Mouse (Mus musculus) limb, embryonic 11.5 days (tissue): ENCODE measurements around the gene Zbtb32. TPM values are rescaled to one million over a fixed set of nuclear protein-coding genes. Genes with fewer than 3 reads are reported as not detected.

ENCODE experiments used
- ATAC-seq: fragments of 200-750 bp; cut with Nextera tagmentation; 2 replicates; pipeline ENCODE4 v1.8.0; 2017; ENCODE audit warnings: low read depth; ENCODE audit not compliant: insufficient number of reproducible peaks, low FRiP score, low TSS enrichment
- DNase-seq: peaks from one replicate; pipeline ENCODE4 v3.0.0-alpha.2; 2015; ENCODE audit warnings: low spot score
- H3K27ac ChIP-seq: fragments of 300-500 bp; sonication (generic); replicated peaks from 2 replicates; pipeline ENCODE4 v1.5.1; 2014; ENCODE audit warnings: low read depth, mild to moderate bottlenecking, low read length
- H3K27me3 ChIP-seq: fragments of 300-500 bp; sonication (generic); 2 replicates; pipeline ENCODE4 v1.6.1; 2014; ENCODE audit warnings: mild to moderate bottlenecking, low read length, mixed read lengths; ENCODE audit not compliant: control insufficient read depth, insufficient read depth
- H3K36me3 ChIP-seq: fragments of 300-500 bp; sonication (generic); 2 replicates; pipeline ENCODE4 v1.6.1; 2014; ENCODE audit warnings: mild to moderate bottlenecking, low read length, moderate library complexity, mixed read lengths; ENCODE audit not compliant: control insufficient read depth, insufficient read depth
- H3K4me1 ChIP-seq: fragments of 300-500 bp; sonication (generic); 2 replicates; pipeline ENCODE4 v1.6.1; 2014; ENCODE audit warnings: low read length, mixed read lengths; ENCODE audit not compliant: control insufficient read depth, insufficient read depth
- H3K4me2 ChIP-seq: fragments of 300-500 bp; sonication (generic); 2 replicates; pipeline ENCODE4 v1.6.1; 2014; ENCODE audit warnings: low read depth, mild to moderate bottlenecking, moderate library complexity; ENCODE audit not compliant: severe bottlenecking
- H3K4me3 ChIP-seq: fragments of 300-500 bp; sonication (generic); 2 replicates; pipeline ENCODE4 v1.5.1; 2014; ENCODE audit warnings: low read depth, low read length
- H3K9ac ChIP-seq: fragments of 300-500 bp; sonication (generic); 2 replicates; pipeline ENCODE4 v1.6.1; 2014; ENCODE audit warnings: mild to moderate bottlenecking, low read length
- H3K9me3 ChIP-seq: fragments of 300-500 bp; sonication (generic); 2 replicates; pipeline ENCODE4 v1.6.1; 2016; ENCODE audit warnings: low read length; ENCODE audit not compliant: control insufficient read depth
- WGBS: fragments of 180-500 bp; shearing (Covaris S2); extraction: QIAGEN DNeasy Blood & Tissue Kit; methylation state at CpG from one replicate; pipeline ENCODE4 v1.1.7; 2014; 5-methylcytosine and 5-hydroxymethylcytosine counted together
- polyA plus RNA-seq: library from polyadenylated mRNA; unstranded; fragments of >200 nt; fragmentation: Nextera tagmentation; extraction: Ambion mirVana; gene quantifications from 2 replicates; pipeline ENCODE4 v1.2.1, GENCODE M21; 2014

The Zbtb32 gene
- polyA plus RNA-seq, 1 experiment from 2014 or later = not detected

- no peak overlapping the region for H3K4me3 ChIP-seq
- 73% methylated on average over 4 of the region's 4 CpGs for WGBS
- H3K9ac ChIP-seq = no peak overlapping the region
- no peaks in the 10 kb centered on the region for H3K27me3 ChIP-seq
- H3K9me3 ChIP-seq = no peaks in the 10 kb centered on the region
- 0 out of 2 replicates have a peak, but pooled peaks cover 4% of the 10 kb centered on the region for H3K4me1 ChIP-seq
- no peak overlapping the region for H3K4me2 ChIP-seq
- DNase-seq (no peak), ATAC-seq (no peak)
- H3K27ac ChIP-seq = no peak overlapping the region
- H3K36me3 ChIP-seq = no peaks in the 10 kb centered on the region
These were observed 4.1 kb downstream of the Zbtb32 start for GRCm38 (mm10) chr7:30594510-30595024.

- Histone ChIP-seq H3K27me3 (no peaks in the 10 kb centered on the region), H3K27ac (no peak overlapping the region), H3K9ac (no peak overlapping the region), H3K9me3 (no peaks in the 10 kb centered on the region), H3K4me1 (0 out of 2 replicates have a peak, but pooled peaks cover 4% of the 10 kb centered on the region), H3K4me2 (no peak overlapping the region), H3K36me3 (no peaks in the 10 kb centered on the region), H3K4me3 (no peak overlapping the region)
- ATAC-seq (no peak), DNase-seq (no peak)
- 75% methylated on average over 10 of the region's 10 CpGs for WGBS
These were observed 4.9 kb downstream of the Zbtb32 start for GRCm38 (mm10) chr7:30593579-30594509.

- H3K9ac ChIP-seq = no peak overlapping the region
- no peaks in the 10 kb centered on the region for H3K36me3 ChIP-seq
- no peak overlapping the region for H3K4me3 ChIP-seq
- no peak overlapping the region for H3K27ac ChIP-seq
- no peaks in the 10 kb centered on the region for H3K9me3 ChIP-seq
- DNase-seq = no peak
- no peaks in the 10 kb centered on the region for H3K27me3 ChIP-seq
- H3K4me1 ChIP-seq = 0 out of 2 replicates have a peak, but pooled peaks cover 4% of the 10 kb centered on the region
- WGBS = 49% methylated on average over 5 of the region's 5 CpGs
- H3K4me2 ChIP-seq = no peak overlapping the region
- ATAC-seq = no peak
These were observed 5.8 kb downstream of the Zbtb32 start for GRCm38 (mm10) chr7:30592772-30593423.

- Histone ChIP-seq H3K36me3 (0 out of 2 replicates have a peak, but pooled peaks cover 3% of the 10 kb centered on the region), H3K27ac (no peak overlapping the region), H3K27me3 (no peaks in the 10 kb centered on the region), H3K4me1 (peaks cover 11% of the 10 kb centered on the region), H3K4me3 (no peak overlapping the region), H3K4me2 (no peak overlapping the region), H3K9ac (no peak overlapping the region), H3K9me3 (no peaks in the 10 kb centered on the region)
- WGBS = 52% methylated on average over 4 of the region's 4 CpGs
- DNase-seq (no peak), ATAC-seq (no peak)
These were observed 7.1 kb downstream of the Zbtb32 start for GRCm38 (mm10) chr7:30591605-30591951.

- peaks cover 6% of the 10 kb centered on the region; the same call in 1 of the 2 replicates for H3K36me3 ChIP-seq
- 81% methylated on average over 9 of the region's 9 CpGs for WGBS
- peaks cover 11% of the 10 kb centered on the region for H3K4me1 ChIP-seq
- no peak for DNase-seq
- ATAC-seq = no peak
- H3K4me2 ChIP-seq = no peak overlapping the region
- H3K27ac ChIP-seq = no peak overlapping the region
- no peaks in the 10 kb centered on the region for H3K27me3 ChIP-seq
- H3K9me3 ChIP-seq = no peaks in the 10 kb centered on the region
- no peak overlapping the region for H3K9ac ChIP-seq
- H3K4me3 ChIP-seq = no peak overlapping the region
These were observed 7.6 kb downstream of the Zbtb32 start for GRCm38 (mm10) chr7:30590927-30591604.

GRCm38 (mm10) chr7:30589435-30590301 is 9.0 kb downstream of the Zbtb32 start:
- 0 out of 2 replicates have a peak overlapping the region, but pooled peaks have one; percentile 91 for H3K27ac ChIP-seq
- DNase-seq (peak; percentile 93), ATAC-seq (peak; percentile 65)
- H3K9ac ChIP-seq = peak overlapping the region; percentile 45
- H3K27me3 ChIP-seq = no peaks in the 10 kb centered on the region
- peaks cover 11% of the 10 kb centered on the region for H3K4me1 ChIP-seq
- H3K9me3 ChIP-seq = no peaks in the 10 kb centered on the region
- H3K4me3 ChIP-seq = peak overlapping the region; percentile 84
- WGBS = 28% methylated on average over 40 of the region's 40 CpGs
- H3K4me2 ChIP-seq = peak overlapping the region; percentile 55
- H3K36me3 ChIP-seq = peaks cover 15% of the 10 kb centered on the region

- DNase-seq (peak; percentile 97), ATAC-seq (peak; percentile 95)
- H3K9ac ChIP-seq = peak within 1 kb of the TSS; percentile 92
- peaks cover 17% of the 10 kb centered on the region for H3K36me3 ChIP-seq
- peak within 1 kb of the TSS; percentile 84 for H3K4me3 ChIP-seq
- H3K4me1 ChIP-seq = peaks cover 11% of the 10 kb centered on the region
- H3K4me2 ChIP-seq = peak within 1 kb of the TSS; percentile 84
- WGBS = under 1% methylated on average over 48 of the region's 68 CpGs
- H3K27me3 ChIP-seq = no peaks in the 10 kb centered on the region
- no peaks in the 10 kb centered on the region for H3K9me3 ChIP-seq
- H3K27ac ChIP-seq = peak within 1 kb of the TSS; percentile 91
These were observed 9.9 kb downstream of the Zbtb32 start, which contains the start of gene Kmt2b for GRCm38 (mm10) chr7:30588676-30589434. Gene Kmt2b, minus strand, starts transcription at chr7:30588726.
